In genomic region chr2:152409781-152410180, GRCm38 (mm10) we compare ENCODE assay signal across 15 mouse cellular contexts. TPM values are rescaled to one million over a fixed set of nuclear protein-coding genes. Genes with fewer than 3 reads are reported as not detected.
DNase-seq lines count a peak whose midpoint lies in the region; ATAC-seq and TF ChIP-seq lines count a peak whose summit lies in the region.
"Had no signal": no experiment of that assay in that cellular context is flagged by ENCODE, and none has a peak within 500 bp of the region (broad histone marks: within the 10 kb centered on the region; RNA-seq: fewer than 3 reads in every experiment).

No protein-coding gene starts in this region.

- no peak for TF ChIP-seq EP300 in heart, adult 2 months (IDR thresholded peaks at IDR 0.05; ENCODE audit: insufficient read depth, low read depth, low read length)

- no peaks in the 10 kb centered on the region for H3K27me3 ChIP-seq in heart, embryonic 16.5 days (ENCODE audit: control insufficient read depth, insufficient read depth, low read length)
- no peaks in the 10 kb centered on the region for H3K27me3 ChIP-seq in heart, adult 2 months (ENCODE audit: control insufficient read depth, insufficient read depth, low read length)
- H3K27me3 ChIP-seq in midbrain, embryonic 12.5 days, result no peaks in the 10 kb centered on the region
- H3K27me3 ChIP-seq in midbrain, embryonic 16.5 days (ENCODE audit: control insufficient read depth, insufficient read depth, low read depth, low read length), result no peaks in the 10 kb centered on the region
- no peaks in the 10 kb centered on the region for H3K27me3 ChIP-seq in intestine, embryonic 16.5 days (replicated peaks; ENCODE audit: control insufficient read depth, insufficient read depth, low read length)

- peak overlapping the region; percentile 95; the same call in 1 of the 2 replicates for H3K27ac ChIP-seq in heart, embryonic 16.5 days (ENCODE audit: low read length)
- no peak overlapping the region for H3K27ac ChIP-seq in heart, adult 2 months
- H3K27ac ChIP-seq in midbrain, embryonic 12.5 days (replicated peaks), result peak overlapping the region; percentile 97
- H3K27ac ChIP-seq in midbrain, embryonic 16.5 days (ENCODE audit: low read length), result no peak overlapping the region
- peak overlapping the region; percentile 88; the same call in 1 of the 2 replicates for H3K27ac ChIP-seq in intestine, embryonic 16.5 days (ENCODE audit: low read length)

- TF ChIP-seq CTCF in heart, adult 2 months (IDR thresholded peaks at IDR 0.05), result no peak

- no peaks in the 10 kb centered on the region for H3K36me3 ChIP-seq in heart, embryonic 16.5 days (ENCODE audit: control insufficient read depth, insufficient read depth)
- no peaks in the 10 kb centered on the region for H3K36me3 ChIP-seq in heart, adult 2 months (ENCODE audit: control insufficient read depth, insufficient read depth, low read length)
- H3K36me3 ChIP-seq in midbrain, embryonic 12.5 days, result no peaks in the 10 kb centered on the region
- no peaks in the 10 kb centered on the region for H3K36me3 ChIP-seq in midbrain, embryonic 16.5 days (ENCODE audit: control insufficient read depth, insufficient read depth, low read length)
- no peaks in the 10 kb centered on the region for H3K36me3 ChIP-seq in intestine, embryonic 16.5 days (ENCODE audit: control insufficient read depth, insufficient read depth, low read length)

- H3K4me3 ChIP-seq in heart, embryonic 16.5 days (ENCODE audit: low read length), result no peak overlapping the region
- H3K4me3 ChIP-seq in heart, adult 2 months, result no peak overlapping the region
- H3K4me3 ChIP-seq in midbrain, embryonic 12.5 days, result no peak overlapping the region
- H3K4me3 ChIP-seq in midbrain, embryonic 16.5 days (ENCODE audit: low read depth, low read length), result no peak overlapping the region
- H3K4me3 ChIP-seq in intestine, embryonic 16.5 days (ENCODE audit: low read length), result no peak overlapping the region

- intact Hi-C loops in heart, adult 2 months (cut with DNase I), result no loop called here

- H3K9me3 ChIP-seq in heart, embryonic 16.5 days (replicated peaks; ENCODE audit: control insufficient read depth, low read length), result no peaks in the 10 kb centered on the region
- H3K9me3 ChIP-seq in midbrain, embryonic 12.5 days, result no peaks in the 10 kb centered on the region
- H3K9me3 ChIP-seq in midbrain, embryonic 16.5 days (replicated peaks; ENCODE audit: control insufficient read depth, low read length, poor library complexity, severe bottlenecking), result no peaks in the 10 kb centered on the region
- H3K9me3 ChIP-seq in intestine, embryonic 16.5 days (ENCODE audit: control insufficient read depth, low read length), result no peaks in the 10 kb centered on the region

- peaks cover 30% of the 10 kb centered on the region for H3K4me1 ChIP-seq in heart, embryonic 16.5 days (ENCODE audit: control insufficient read depth, insufficient read depth, low read length)
- peaks cover 10% of the 10 kb centered on the region for H3K4me1 ChIP-seq in heart, adult 2 months (ENCODE audit: control insufficient read depth, insufficient read depth, low read length)
- H3K4me1 ChIP-seq in midbrain, embryonic 12.5 days, result peaks cover 50% of the 10 kb centered on the region
- peaks cover 44% of the 10 kb centered on the region for H3K4me1 ChIP-seq in midbrain, embryonic 16.5 days (ENCODE audit: control insufficient read depth, insufficient read depth, low read length)
- H3K4me1 ChIP-seq in intestine, embryonic 16.5 days (ENCODE audit: control insufficient read depth, insufficient read depth, low read length), result peaks cover 23% of the 10 kb centered on the region

- no peak for ATAC-seq in heart, embryonic 16.5 days (replicated peaks; ENCODE audit: extremely low read depth, insufficient read depth, low FRiP score)
- ATAC-seq in midbrain, embryonic 12.5 days (ENCODE audit: low FRiP score, low read depth), result no peak
- ATAC-seq in midbrain, embryonic 16.5 days, result no peak
- ATAC-seq in intestine, embryonic 16.5 days, result no peak

- TF ChIP-seq POLR2A in heart, adult 2 months (IDR thresholded peaks at IDR 0.05; ENCODE audit: insufficient read depth, low read depth, low read length), result no peak

- H3K4me2 ChIP-seq in heart, embryonic 16.5 days (ENCODE audit: low read depth, low read length), result no peak overlapping the region
- no peak overlapping the region for H3K4me2 ChIP-seq in midbrain, embryonic 12.5 days (replicated peaks)
- no peak overlapping the region for H3K4me2 ChIP-seq in midbrain, embryonic 16.5 days (ENCODE audit: low read length)
- no peak overlapping the region for H3K4me2 ChIP-seq in intestine, embryonic 16.5 days (ENCODE audit: low read depth, low read length)

- 70% methylated on average over 6 of the region's 6 CpGs for WGBS in heart, embryonic 16.5 days
- 76% methylated on average over 6 of the region's 6 CpGs for WGBS in heart, adult 2 months
- WGBS in midbrain, embryonic 12.5 days, result 81% methylated on average over 6 of the region's 6 CpGs
- WGBS in midbrain, embryonic 16.5 days, result 79% methylated on average over 6 of the region's 6 CpGs
- 71% methylated on average over 6 of the region's 6 CpGs for WGBS in intestine, embryonic 16.5 days

- H3K9ac ChIP-seq in heart, embryonic 16.5 days (ENCODE audit: low read length), result no peak overlapping the region
- H3K9ac ChIP-seq in heart, adult 2 months (ENCODE audit: low read depth, low read length), result no peak overlapping the region
- H3K9ac ChIP-seq in midbrain, embryonic 12.5 days (replicated peaks), result no peak overlapping the region
- H3K9ac ChIP-seq in midbrain, embryonic 16.5 days (ENCODE audit: low read depth, low read length), result no peak overlapping the region
- H3K9ac ChIP-seq in intestine, embryonic 16.5 days (ENCODE audit: low read depth, low read length), result no peak overlapping the region

- no peak for DNase-seq in heart, adult 2 months
- DNase-seq in spleen, adult 18-20 months, result no peak
- DNase-seq in embryo, embryonic 10.5 days (ENCODE audit: low spot score), result no peak
- DNase-seq: adrenal gland, adult 8-10 months; cerebellum, adult 2 months; kidney, adult 9 months; right cerebral cortex, postnatal 25 days; thymus, postnatal 36 days had no signal

- no peaks in the 10 kb centered on the region for H3K79me2 ChIP-seq in heart, adult 2 months (replicated peaks; ENCODE audit: control insufficient read depth, insufficient read depth, low read length)

RNA-seq across cellular contexts. Expression of gene Zcchc3, which starts 5.0 kb away (rescaled TPM):
- 24.3 and 26.0 TPM in 2 replicates for polyA plus RNA-seq in heart, embryonic 16.5 days (2015; fragmentation: Nextera tagmentation; extraction: Ambion mirVana)
- total RNA-seq in heart, adult 2 months (2021), result 1 to 10 TPM; 6.7 to 9.1 TPM
- 4.0 and 5.5 TPM in 2 replicates for polyA plus RNA-seq in heart, adult 2 months (2012; rRNA removed)
- 51.3 and 53.3 TPM in 2 replicates for polyA plus RNA-seq in midbrain, embryonic 12.5 days (2016; fragmentation: Nextera tagmentation; extraction: Ambion mirVana)
- 12.6 and 14.7 TPM in 2 replicates for polyA plus RNA-seq in midbrain, embryonic 16.5 days (2015; fragmentation: Nextera tagmentation; extraction: Ambion mirVana)
- 20.7 and 21.2 TPM in 2 replicates for polyA plus RNA-seq in intestine, embryonic 16.5 days (2015; fragmentation: Nextera tagmentation; extraction: Ambion mirVana)

RNA-seq across cellular contexts. Expression of gene 6820408C15Rik, which starts 5.6 kb away (rescaled TPM):
- polyA plus RNA-seq in heart, embryonic 16.5 days (2015; fragmentation: Nextera tagmentation; extraction: Ambion mirVana), result 3.5 TPM in 2 replicates
- 1 to 10 TPM; 1.5 to 2.4 TPM for total RNA-seq in heart, adult 2 months (2021)
- 2.5 and 4.0 TPM in 2 replicates for polyA plus RNA-seq in heart, adult 2 months (2012; rRNA removed)
- polyA plus RNA-seq in midbrain, embryonic 12.5 days (2016; fragmentation: Nextera tagmentation; extraction: Ambion mirVana), result 0.54 and 1.1 TPM in 2 replicates
- polyA plus RNA-seq in midbrain, embryonic 16.5 days (2015; fragmentation: Nextera tagmentation; extraction: Ambion mirVana), result 1.7 and 1.8 TPM in 2 replicates
- polyA plus RNA-seq in intestine, embryonic 16.5 days (2015; fragmentation: Nextera tagmentation; extraction: Ambion mirVana), result 0.54 and 0.79 TPM in 2 replicates

RNA-seq across cellular contexts. Expression of gene Sox12, which starts 11.9 kb away (rescaled TPM):
- 5.4 and 7.3 TPM in 2 replicates for polyA plus RNA-seq in heart, embryonic 16.5 days (2015; fragmentation: Nextera tagmentation; extraction: Ambion mirVana)
- total RNA-seq in heart, adult 2 months (2021), result 1 to 10 TPM; 6.9 to 8.3 TPM
- 7.6 and 8.8 TPM in 2 replicates for polyA plus RNA-seq in heart, adult 2 months (2012; rRNA removed)
- 15.6 and 18.7 TPM in 2 replicates for polyA plus RNA-seq in midbrain, embryonic 12.5 days (2016; fragmentation: Nextera tagmentation; extraction: Ambion mirVana)
- polyA plus RNA-seq in midbrain, embryonic 16.5 days (2015; fragmentation: Nextera tagmentation; extraction: Ambion mirVana), result 12.1 and 14.0 TPM in 2 replicates
- 3.5 and 3.6 TPM in 2 replicates for polyA plus RNA-seq in intestine, embryonic 16.5 days (2015; fragmentation: Nextera tagmentation; extraction: Ambion mirVana)

RNA-seq across cellular contexts. Expression of gene Nrsn2, which starts 33.3 kb away (rescaled TPM):
- 1.2 and 1.3 TPM in 2 replicates for polyA plus RNA-seq in heart, embryonic 16.5 days (2015; fragmentation: Nextera tagmentation; extraction: Ambion mirVana)
- not detected for total RNA-seq in heart, adult 2 months (2021)
- 0.31 TPM in 1 of 2 replicates, not detected in the other for polyA plus RNA-seq in heart, adult 2 months (2012; rRNA removed)
- 12.5 and 16.1 TPM in 2 replicates for polyA plus RNA-seq in midbrain, embryonic 12.5 days (2016; fragmentation: Nextera tagmentation; extraction: Ambion mirVana)
- polyA plus RNA-seq in midbrain, embryonic 16.5 days (2015; fragmentation: Nextera tagmentation; extraction: Ambion mirVana), result 50.8 and 64.8 TPM in 2 replicates
- 2.5 and 2.7 TPM in 2 replicates for polyA plus RNA-seq in intestine, embryonic 16.5 days (2015; fragmentation: Nextera tagmentation; extraction: Ambion mirVana)
- total RNA-seq: G1E had no signal
- polyA plus RNA-seq: G1E had no signal

RNA-seq across cellular contexts. Expression of gene Defb23, which starts 54.6 kb away (rescaled TPM):
- not detected in 2 replicates for polyA plus RNA-seq in heart, embryonic 16.5 days (2015; fragmentation: Nextera tagmentation; extraction: Ambion mirVana)
- not detected for total RNA-seq in heart, adult 2 months (2021)
- not detected in 2 replicates for polyA plus RNA-seq in heart, adult 2 months (2012; rRNA removed)
- not detected in 2 replicates for polyA plus RNA-seq in midbrain, embryonic 12.5 days (2016; fragmentation: Nextera tagmentation; extraction: Ambion mirVana)
- not detected in 2 replicates for polyA plus RNA-seq in midbrain, embryonic 16.5 days (2015; fragmentation: Nextera tagmentation; extraction: Ambion mirVana)
- polyA plus RNA-seq in intestine, embryonic 16.5 days (2015; fragmentation: Nextera tagmentation; extraction: Ambion mirVana), result not detected in 2 replicates
- total RNA-seq: adrenal gland, adult 8-10 months; G1E; left cerebral cortex, postnatal 10 days had no signal
- polyA plus RNA-seq: cerebellum, adult 2 months; frontal cortex, adult 2 months; G1E had no signal

Comparison
In these comparisons a context has a peak if more than half of its experiments do, and no peak if none do; other contexts are left out.
1. H3K27ac ChIP-seq: peak in heart, embryonic 16.5 days (single experiment), midbrain, embryonic 12.5 days (single experiment) and intestine, embryonic 16.5 days (single experiment); none in heart, adult 2 months (single experiment) and midbrain, embryonic 16.5 days (single experiment).